Mouse (Mus musculus) C2C12 (cell line): ENCODE measurements around the gene Elovl6. TPM values are rescaled to one million over a fixed set of nuclear protein-coding genes. Genes with fewer than 3 reads are reported as not detected.

Source experiments
- H3K27me3 ChIP-seq: one replicate; pipeline ENCODE4 v1.6.1; 2011; ENCODE audit not compliant: control insufficient read depth, insufficient read depth, insufficient read length
- H3K36me3 ChIP-seq: one replicate; pipeline ENCODE4 v1.6.1; 2011; ENCODE audit not compliant: control insufficient read depth, insufficient read depth
- H3K4me3 ChIP-seq: one replicate; pipeline ENCODE4 v1.5.1; 2011; ENCODE audit warnings: mild to moderate bottlenecking, control low read depth; ENCODE audit not compliant: poor library complexity, insufficient read depth, severe bottlenecking
- H3K79me2 ChIP-seq: one replicate; pipeline ENCODE4 v1.6.1; 2011; ENCODE audit not compliant: control insufficient read depth, insufficient read depth
- H3K79me3 ChIP-seq: one replicate; pipeline ENCODE4 v1.6.1; 2011; ENCODE audit warnings: low read depth, control low read depth
- H3ac ChIP-seq: one replicate; pipeline ENCODE3; 2011; ENCODE audit warnings: low read depth; ENCODE audit not compliant: control insufficient read depth, insufficient read length
- CEBPB ChIP-seq: IDR thresholded peaks from one replicate; pipeline ENCODE4 v1.6.1; 2011; ENCODE audit warnings: low read depth, mild to moderate bottlenecking, control low read depth, moderate library complexity
- CTCF ChIP-seq: IDR thresholded peaks from one replicate; pipeline ENCODE4 v1.5.1; 2011; ENCODE audit not compliant: control insufficient read depth, insufficient read depth, insufficient read length
- FOSL1 ChIP-seq: IDR thresholded peaks from one replicate; pipeline ENCODE4 v1.8.0; 2011; ENCODE audit warnings: mild to moderate bottlenecking, low read length; ENCODE audit not compliant: poor library complexity, insufficient read depth, severe bottlenecking
- MAX ChIP-seq: IDR thresholded peaks from one replicate; pipeline ENCODE4 v1.6.1; 2011; ENCODE audit warnings: mild to moderate bottlenecking, control low read depth
- MYOD1 ChIP-seq: IDR thresholded peaks from one replicate; pipeline ENCODE4 v1.6.1; 2011; ENCODE audit warnings: low read depth; ENCODE audit not compliant: control insufficient read depth, insufficient read length
- MYOG ChIP-seq: IDR thresholded peaks from one replicate; pipeline ENCODE4 v1.6.1; 2011; ENCODE audit not compliant: control insufficient read depth, insufficient read length; ENCODE audit errors: extremely low read depth
- USF1 ChIP-seq: IDR thresholded peaks from one replicate; pipeline ENCODE4 v1.6.1; 2011; ENCODE audit warnings: low read depth, mild to moderate bottlenecking, control low read depth, moderate library complexity
- polyA plus RNA-seq: library from polyadenylated mRNA; unstranded; fragments of >200 nt; fragmentation: generic; extraction: Trizol; gene quantifications from one replicate; pipeline ENCODE4 v1.2.1, GENCODE M21; 2012; ENCODE audit warnings: missing spikeins

Elovl6 gene
- polyA plus RNA-seq, 1 experiment = 8.0 TPM

DNA sequence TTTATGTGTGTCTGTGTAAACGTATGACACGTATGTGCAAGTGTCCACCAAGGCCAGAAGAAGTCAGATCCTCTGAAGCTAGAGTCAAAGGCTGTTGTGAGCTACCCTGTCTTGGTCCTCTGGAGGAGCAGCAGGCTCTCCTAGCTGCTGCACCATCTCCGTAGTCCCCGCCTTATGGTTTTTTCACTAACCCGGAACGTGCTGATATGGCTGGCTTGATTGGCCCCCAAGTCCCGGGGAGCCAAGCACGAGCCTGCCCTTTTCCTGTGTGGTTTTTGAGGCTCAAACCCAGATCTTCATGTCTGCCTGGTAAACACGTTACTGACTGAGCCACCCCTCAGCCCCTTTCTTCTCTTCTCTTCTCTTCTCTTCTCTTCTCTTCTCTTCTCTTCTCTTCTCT lies 21.0 kb downstream of the Elovl6 start:
- TF ChIP-seq FOSL1 (no peak), MAX (no peak), CTCF (no peak), CEBPB (no peak), MYOG (no peak), MYOD1 (no peak), USF1 (no peak)
- H3K79me3 ChIP-seq = peaks cover 9% of the 10 kb centered on the region
- H3K36me3 ChIP-seq = peaks cover 28% of the 10 kb centered on the region
- H3K27me3 ChIP-seq = no peaks in the 10 kb centered on the region
- H3K4me3 ChIP-seq = no peak overlapping the region
- no peak overlapping the region for H3ac ChIP-seq
- peaks cover 24% of the 10 kb centered on the region for H3K79me2 ChIP-seq

DNA sequence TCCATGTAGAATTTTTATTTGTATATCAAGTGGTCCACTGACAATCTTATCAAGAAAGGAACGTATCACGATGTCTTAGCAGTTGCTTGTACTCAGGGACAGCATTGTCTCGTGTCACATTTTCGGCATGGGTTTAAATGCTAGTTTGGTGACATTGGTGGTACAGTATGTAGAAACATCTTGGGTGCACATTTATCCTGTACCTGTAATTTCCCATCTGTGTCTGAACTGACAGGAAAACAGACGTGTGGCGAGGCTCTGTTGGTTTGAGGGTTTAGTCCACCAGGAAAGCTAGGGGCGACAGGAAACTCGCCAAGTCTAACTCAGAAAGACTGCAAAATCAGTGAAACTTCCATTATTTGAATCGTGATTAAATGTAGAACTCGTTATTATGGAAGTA lies 21.5 kb downstream of the Elovl6 start:
- Histone ChIP-seq H3K4me3 (no peak overlapping the region), H3ac (no peak overlapping the region), H3K36me3 (peaks cover 26% of the 10 kb centered on the region), H3K79me3 (peaks cover 8% of the 10 kb centered on the region), H3K79me2 (peaks cover 29% of the 10 kb centered on the region), H3K27me3 (no peaks in the 10 kb centered on the region)
- no peak for TF ChIP-seq MYOD1
- no peak for TF ChIP-seq FOSL1
- TF ChIP-seq CEBPB = no peak
- TF ChIP-seq MAX = no peak
- TF ChIP-seq USF1 = no peak
- no peak for TF ChIP-seq MYOG
- no peak for TF ChIP-seq CTCF

DNA sequence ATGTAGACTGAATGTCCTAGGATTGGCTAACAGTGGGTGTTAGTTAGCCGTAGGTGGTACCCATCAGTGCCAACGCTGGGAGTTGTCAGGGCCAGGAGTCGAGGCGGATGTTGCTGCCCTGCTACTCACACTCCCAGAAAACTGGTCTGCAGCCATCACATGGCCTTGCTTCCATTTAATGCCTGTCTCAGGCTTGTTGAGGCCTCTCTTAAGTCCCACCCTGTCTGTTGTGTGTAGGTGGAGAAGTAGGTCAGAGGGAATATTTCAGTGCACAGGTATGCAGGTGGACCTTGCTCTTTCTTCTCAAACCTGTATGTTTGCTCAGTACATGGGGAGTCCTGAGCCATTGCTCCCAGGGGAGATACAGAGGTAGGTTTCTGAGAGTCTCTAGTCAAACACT lies 22.3 kb downstream of the Elovl6 start:
- no peak for TF ChIP-seq FOSL1
- TF ChIP-seq MYOG = no peak
- no peak for TF ChIP-seq MYOD1
- TF ChIP-seq USF1 = no peak
- no peak for TF ChIP-seq CEBPB
- no peak for TF ChIP-seq MAX
- no peak for TF ChIP-seq CTCF

GRCm38 (mm10) chr3:129557048-129557447 lies 24.9 kb downstream of the Elovl6 start:
- Histone ChIP-seq H3K27me3 (no peaks in the 10 kb centered on the region), H3K4me3 (no peak overlapping the region), H3ac (no peak overlapping the region), H3K79me3 (peaks cover 13% of the 10 kb centered on the region), H3K79me2 (peaks cover 22% of the 10 kb centered on the region), H3K36me3 (peaks cover 14% of the 10 kb centered on the region)
- TF ChIP-seq USF1 (no peak), CEBPB (no peak), MYOG (no peak), MAX (no peak), MYOD1 (no peak), CTCF (no peak), FOSL1 (no peak)

More for the DNA sequence above, 22.3 kb downstream of the Elovl6 start:
- Histone ChIP-seq H3K79me2 (peaks cover 27% of the 10 kb centered on the region), H3ac (no peak overlapping the region), H3K79me3 (peaks cover 8% of the 10 kb centered on the region), H3K36me3 (peaks cover 27% of the 10 kb centered on the region), H3K27me3 (no peaks in the 10 kb centered on the region), H3K4me3 (no peak overlapping the region)

- peaks cover 15% of the 10 kb centered on the region for H3K79me3 ChIP-seq
- TF ChIP-seq FOSL1 (no peak), USF1 (no peak), CTCF (no peak), MAX (no peak), CEBPB (no peak), MYOG (no peak)
- peaks cover 15% of the 10 kb centered on the region for H3K36me3 ChIP-seq
- H3ac ChIP-seq = no peak overlapping the region
- H3K79me2 ChIP-seq = peaks cover 22% of the 10 kb centered on the region
- no peaks in the 10 kb centered on the region for H3K27me3 ChIP-seq
- no peak overlapping the region for H3K4me3 ChIP-seq
Measured at GRCm38 (mm10) chr3:129557566-129557965, 25.4 kb downstream of the Elovl6 start.

GRCm38 (mm10) chr3:129558016-129558955 lies 26.1 kb downstream of the Elovl6 start:
- no peak overlapping the region for H3K4me3 ChIP-seq
- H3K27me3 ChIP-seq = no peaks in the 10 kb centered on the region
- H3K79me3 ChIP-seq = peaks cover 15% of the 10 kb centered on the region
- H3K36me3 ChIP-seq = peaks cover 16% of the 10 kb centered on the region
- no peak overlapping the region for H3ac ChIP-seq
- TF ChIP-seq MYOD1 (no peak), CEBPB (no peak), FOSL1 (no peak), CTCF (no peak), MAX (no peak), MYOG (no peak), USF1 (no peak)
- peaks cover 22% of the 10 kb centered on the region for H3K79me2 ChIP-seq
